Mouse (Mus musculus) hindbrain, embryonic 13.5 days (tissue): ENCODE measurements around the gene Cdc42bpg. TPM values are rescaled to one million over a fixed set of nuclear protein-coding genes. Genes with fewer than 3 reads are reported as not detected.
"Not testable (repeated sequence)": the region's sequence is repeated elsewhere in the genome, so short reads cannot be mapped to it uniquely, and the experiment has no call there.

ENCODE experiments used
- ATAC-seq: fragments of 200-750 bp; cut with Nextera tagmentation; 2 replicates; pipeline ENCODE4 v1.8.0; 2017; ENCODE audit warnings: moderate TSS enrichment; ENCODE audit not compliant: low FRiP score
- H3K27ac ChIP-seq: fragments of 300-500 bp; sonication (generic); 2 replicates; pipeline ENCODE4 v1.5.1; 2015; ENCODE audit warnings: inconsistent platforms, mild to moderate bottlenecking, moderate library complexity
- H3K27me3 ChIP-seq: fragments of 300-500 bp; sonication (generic); 2 replicates; pipeline ENCODE4 v1.6.1; 2015; ENCODE audit warnings: mild to moderate bottlenecking, inconsistent platforms
- H3K36me3 ChIP-seq: fragments of 300-500 bp; sonication (generic); 2 replicates; pipeline ENCODE4 v1.6.1; 2015; ENCODE audit warnings: mild to moderate bottlenecking, inconsistent platforms
- H3K4me1 ChIP-seq: fragments of 300-500 bp; sonication (generic); replicated peaks from 2 replicates; pipeline ENCODE4 v1.6.1; 2015; ENCODE audit warnings: inconsistent platforms
- H3K4me2 ChIP-seq: fragments of 300-500 bp; sonication (generic); 2 replicates; pipeline ENCODE4 v1.6.1; 2015; ENCODE audit warnings: inconsistent platforms, mild to moderate bottlenecking, moderate library complexity
- H3K4me3 ChIP-seq: fragments of 300-500 bp; sonication (generic); 2 replicates; pipeline ENCODE4 v1.5.1; 2015; ENCODE audit warnings: mild to moderate bottlenecking, inconsistent platforms
- H3K9ac ChIP-seq: fragments of 300-500 bp; sonication (generic); 2 replicates; pipeline ENCODE4 v1.6.1; 2015; ENCODE audit warnings: mild to moderate bottlenecking, inconsistent platforms
- H3K9me3 ChIP-seq: fragments of 300-500 bp; sonication (generic); 2 replicates; pipeline ENCODE4 v1.6.1; 2016; ENCODE audit warnings: inconsistent platforms
- WGBS: fragments of 180-500 bp; shearing (Covaris S2); methylation state at CpG from one replicate; pipeline ENCODE4 v1.1.7; 2015; 5-methylcytosine and 5-hydroxymethylcytosine counted together
- polyA plus RNA-seq: library from polyadenylated mRNA; unstranded; fragments of >200 nt; fragmentation: Nextera tagmentation; extraction: Ambion mirVana; gene quantifications from 2 replicates; pipeline ENCODE4 v1.2.1, GENCODE M21; 2015

Gene Cdc42bpg
- polyA plus RNA-seq, 1 experiment from 2014 or later: 0.42 TPM

DNA sequence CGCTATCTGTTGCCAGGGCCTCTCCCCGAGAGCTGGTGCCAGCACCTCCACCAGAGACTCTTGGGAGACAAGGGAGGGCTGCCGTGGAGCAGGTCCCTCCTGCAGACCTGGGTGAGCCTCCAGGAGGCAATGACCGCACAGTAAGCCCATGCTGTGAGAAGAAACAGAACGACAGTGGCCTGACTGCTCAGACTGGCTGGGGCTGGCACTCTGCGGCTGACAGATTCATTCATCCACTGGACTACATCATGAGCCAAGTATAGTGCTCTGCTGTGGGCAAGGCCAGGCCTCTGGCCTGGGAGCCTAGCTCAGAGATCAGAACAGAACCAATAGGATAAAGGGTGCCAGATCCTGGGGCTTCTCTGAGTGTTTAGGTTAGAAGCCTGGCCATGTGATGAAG lies 2.4 kb upstream of the Cdc42bpg start:
- Histone ChIP-seq H3K27ac (no peak overlapping the region), H3K9me3 (no peaks in the 10 kb centered on the region), H3K4me1 (peaks cover 19% of the 10 kb centered on the region), H3K9ac (no peak overlapping the region), H3K27me3 (0 out of 2 replicates have a peak, but pooled peaks cover 4% of the 10 kb centered on the region), H3K36me3 (peaks cover 20% of the 10 kb centered on the region), H3K4me2 (no peak overlapping the region), H3K4me3 (no peak overlapping the region)
- no peak for ATAC-seq
- WGBS: 80% methylated on average over 6 of the region's 6 CpGs

DNA sequence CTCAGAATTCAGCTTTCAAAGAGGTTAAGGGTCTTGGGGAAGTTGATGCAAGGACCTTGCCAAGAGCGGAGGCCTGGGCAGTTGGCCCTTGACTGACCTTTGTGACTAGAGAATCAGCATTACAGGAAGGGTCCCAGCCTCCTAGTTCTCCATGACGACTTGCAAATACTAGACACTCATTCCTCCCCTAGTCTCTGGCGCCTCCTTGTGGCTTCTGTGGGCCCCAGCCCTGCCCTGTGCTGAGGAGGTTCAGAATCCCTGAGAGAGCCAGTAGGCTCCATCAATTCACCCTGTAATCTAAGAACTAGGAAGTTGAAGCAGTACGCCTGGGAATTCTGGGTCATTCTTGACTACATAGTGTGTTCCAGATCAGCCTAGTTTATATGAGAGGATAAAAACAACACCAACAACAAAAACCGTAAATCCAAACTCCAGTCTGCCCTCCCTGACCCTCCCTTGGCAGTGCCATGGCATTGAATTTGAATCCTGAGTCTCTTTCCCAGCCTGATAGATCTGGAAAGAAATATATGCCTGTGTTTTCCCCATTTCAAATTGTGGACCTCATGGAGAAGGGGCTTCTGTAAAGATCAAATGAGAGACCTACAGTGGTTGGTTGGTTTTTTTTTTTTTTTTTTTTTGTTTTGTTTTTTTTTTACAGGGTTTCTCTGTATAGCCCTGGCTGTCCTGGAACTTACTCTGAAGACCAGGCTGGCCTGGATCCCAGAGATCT lies 1.3 kb upstream of the Cdc42bpg start:
- 28% methylated on average over 5 of the region's 5 CpGs for WGBS
- no peak overlapping the region for H3K4me2 ChIP-seq
- H3K9me3 ChIP-seq: no peaks in the 10 kb centered on the region
- H3K27ac ChIP-seq: no peak overlapping the region
- no peak overlapping the region for H3K4me3 ChIP-seq
- H3K4me1 ChIP-seq: peaks cover 15% of the 10 kb centered on the region
- ATAC-seq: no peak
- H3K36me3 ChIP-seq: peaks cover 9% of the 10 kb centered on the region
- H3K27me3 ChIP-seq: 0 out of 2 replicates have a peak, but pooled peaks cover 4% of the 10 kb centered on the region
- no peak overlapping the region for H3K9ac ChIP-seq

DNA sequence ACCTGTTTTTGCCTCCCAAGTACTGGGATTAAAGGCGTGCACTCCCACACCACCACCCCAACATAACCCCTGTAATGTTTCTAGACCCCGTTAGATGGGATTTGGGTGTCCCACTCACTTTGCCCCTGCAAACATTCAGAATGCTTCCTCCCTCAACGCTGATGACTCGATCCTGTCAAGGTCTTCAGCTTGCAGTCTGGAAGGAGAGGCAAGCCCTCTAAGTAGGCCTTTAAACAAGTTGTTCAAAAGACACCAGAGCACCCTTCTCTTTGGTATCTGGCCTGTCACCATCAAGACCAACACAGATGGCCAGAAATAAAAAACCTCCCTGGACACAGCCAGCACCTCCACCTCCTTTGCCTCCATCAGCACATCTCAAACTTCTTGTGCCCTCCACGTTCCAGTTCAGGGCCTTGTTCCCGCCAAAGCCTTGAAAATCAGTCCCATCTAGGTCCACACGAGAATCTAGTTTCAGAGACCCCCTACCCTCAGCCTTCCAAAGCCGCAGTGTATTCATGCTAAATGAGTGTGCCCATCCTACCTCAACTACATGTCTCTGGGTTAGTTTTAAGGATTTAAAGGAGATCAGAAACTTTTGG lies 640 bp upstream of the Cdc42bpg start:
- peak overlapping the region; percentile 68; the same call in 1 of the 2 replicates for H3K9ac ChIP-seq

DNA sequence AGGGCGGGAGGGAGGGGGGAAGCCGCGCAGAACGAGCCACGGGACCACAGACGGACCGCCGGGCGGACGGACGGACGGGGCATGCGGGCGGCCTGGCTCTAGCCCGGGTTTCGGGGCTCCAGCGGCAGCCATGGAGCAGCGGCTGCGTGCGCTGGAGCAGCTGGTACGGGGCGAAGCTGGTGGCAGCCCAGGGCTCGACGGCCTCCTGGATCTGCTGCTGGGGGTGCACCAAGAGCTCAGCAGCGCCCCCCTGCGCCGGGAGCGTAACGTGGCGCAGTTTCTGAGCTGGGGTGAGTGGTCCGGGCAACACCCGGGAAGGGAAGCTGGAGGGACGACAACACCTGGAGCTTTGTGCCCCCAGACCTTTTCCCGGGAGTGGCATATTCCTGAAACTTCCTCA lies 330 bp downstream of the Cdc42bpg start:
- peaks cover 5% of the 10 kb centered on the region for H3K36me3 ChIP-seq
- H3K9ac ChIP-seq: peak overlapping the region; percentile 68
- peak overlapping the region; percentile 61 for H3K4me2 ChIP-seq
- H3K4me3 ChIP-seq: peak overlapping the region; percentile 52
- H3K9me3 ChIP-seq: no peaks in the 10 kb centered on the region
- peak; percentile 69 for ATAC-seq
- peaks cover 10% of the 10 kb centered on the region; the same call in 1 of the 2 replicates for H3K4me1 ChIP-seq
- no peak overlapping the region for H3K27ac ChIP-seq
- under 1% methylated on average over 30 of the region's 34 CpGs for WGBS
- H3K27me3 ChIP-seq: 0 out of 2 replicates have a peak, but pooled peaks cover 4% of the 10 kb centered on the region

More for the DNA sequence above, 640 bp upstream of the Cdc42bpg start:
- no peak for ATAC-seq
- no peaks in the 10 kb centered on the region for H3K9me3 ChIP-seq
- WGBS: 58% methylated on average over 8 of the region's 8 CpGs
- H3K27me3 ChIP-seq: 0 out of 2 replicates have a peak, but pooled peaks cover 4% of the 10 kb centered on the region
- peak overlapping the region; percentile 61 for H3K4me2 ChIP-seq
- H3K27ac ChIP-seq: no peak overlapping the region
- peak overlapping the region; percentile 52 for H3K4me3 ChIP-seq
- H3K36me3 ChIP-seq: peaks cover 4% of the 10 kb centered on the region
- peaks cover 10% of the 10 kb centered on the region; the same call in 1 of the 2 replicates for H3K4me1 ChIP-seq

GRCm38 (mm10) chr19:6307733-6308531 lies 1.7 kb downstream of the Cdc42bpg start:
- H3K4me3 ChIP-seq: no peak overlapping the region
- H3K9ac ChIP-seq: no peak overlapping the region
- H3K27ac ChIP-seq: no peak overlapping the region
- H3K9me3 ChIP-seq: no peaks in the 10 kb centered on the region
- 0 out of 2 replicates have a peak, but pooled peaks cover 4% of the 10 kb centered on the region for H3K27me3 ChIP-seq
- no peak for ATAC-seq
- 87% methylated on average over 9 of the region's 9 CpGs for WGBS
- H3K4me2 ChIP-seq: no peak overlapping the region
- peaks cover 9% of the 10 kb centered on the region for H3K36me3 ChIP-seq
- peaks cover 10% of the 10 kb centered on the region; the same call in 1 of the 2 replicates for H3K4me1 ChIP-seq

GRCm38 (mm10) chr19:6310181-6310580 lies 3.9 kb downstream of the Cdc42bpg start:
- WGBS: 90% methylated on average over 5 of the region's 5 CpGs
- no peak for ATAC-seq
- Histone ChIP-seq H3K4me3 (no peak overlapping the region), H3K27me3 (0 out of 2 replicates have a peak, but pooled peaks cover 4% of the 10 kb centered on the region), H3K4me2 (no peak overlapping the region), H3K4me1 (peaks cover 10% of the 10 kb centered on the region; the same call in 1 of the 2 replicates), H3K9ac (no peak overlapping the region), H3K9me3 (no peaks in the 10 kb centered on the region), H3K36me3 (peaks cover 30% of the 10 kb centered on the region), H3K27ac (no peak overlapping the region)

DNA sequence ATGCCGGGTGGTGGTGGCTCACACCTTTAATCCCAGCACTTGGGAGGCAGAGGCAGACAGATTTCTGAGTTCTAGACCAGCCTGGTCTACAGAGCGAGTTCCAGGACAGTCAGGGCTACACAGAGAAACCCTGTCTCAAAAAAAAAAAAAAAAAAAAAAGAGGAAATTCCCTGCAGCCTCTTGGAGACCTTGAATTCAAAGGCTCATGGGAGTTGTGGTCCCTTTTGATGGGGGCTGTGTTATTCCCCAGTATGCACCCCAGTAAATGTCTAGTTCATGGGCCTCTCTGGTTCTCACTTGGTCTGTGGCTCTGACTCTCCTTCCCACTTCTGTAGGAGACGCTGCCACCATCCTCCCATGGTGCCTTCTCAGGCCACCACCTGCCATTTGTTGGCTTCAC lies 5.5 kb downstream of the Cdc42bpg start:
- not testable (repeated sequence) for H3K9me3 ChIP-seq, H3K9ac ChIP-seq, H3K27ac ChIP-seq, ATAC-seq, H3K4me3 ChIP-seq, H3K4me2 ChIP-seq, H3K27me3 ChIP-seq, H3K4me1 ChIP-seq
- H3K36me3 ChIP-seq: peaks cover 46% of the 10 kb centered on the region
- 94% methylated on average over 3 of the region's 3 CpGs for WGBS

- ATAC-seq: no peak
- H3K27ac ChIP-seq: no peak overlapping the region
- no peaks in the 10 kb centered on the region for H3K4me1 ChIP-seq
- no peaks in the 10 kb centered on the region for H3K27me3 ChIP-seq
- H3K36me3 ChIP-seq: peaks cover 66% of the 10 kb centered on the region
- no peak overlapping the region for H3K4me2 ChIP-seq
- H3K4me3 ChIP-seq: no peak overlapping the region
- no peak overlapping the region for H3K9ac ChIP-seq
- H3K9me3 ChIP-seq: no peaks in the 10 kb centered on the region
- 89% methylated on average over 8 of the region's 8 CpGs for whole genome bisulfite sequencing
Observed at GRCm38 (mm10) chr19:6313796-6314195, 7.5 kb downstream of the Cdc42bpg start.

DNA sequence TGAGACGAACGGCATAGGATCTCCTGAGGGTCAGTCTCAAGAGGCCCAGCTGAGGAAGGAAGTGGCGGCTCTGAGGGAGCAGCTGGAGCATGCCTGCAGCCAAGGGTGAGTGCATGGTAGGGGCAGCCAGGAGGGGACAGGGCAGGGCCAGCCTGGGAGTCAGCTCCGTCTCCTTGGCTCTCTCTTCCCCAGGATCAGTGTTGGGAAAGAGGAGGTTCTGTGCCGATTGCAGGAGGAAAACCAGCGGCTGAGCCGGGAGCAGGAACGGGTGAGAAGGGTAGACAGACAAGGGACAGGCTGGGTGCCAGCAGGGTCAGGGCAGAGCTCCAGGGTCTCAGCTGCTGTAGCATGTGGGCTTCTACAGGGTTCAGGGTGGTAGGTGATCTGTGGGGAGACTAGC lies 8.3 kb downstream of the Cdc42bpg start:
- Histone ChIP-seq H3K27ac (no peak overlapping the region), H3K4me2 (no peak overlapping the region), H3K4me3 (no peak overlapping the region), H3K27me3 (no peaks in the 10 kb centered on the region), H3K9ac (no peak overlapping the region; the same call in 1 of the 2 replicates), H3K36me3 (peaks cover 68% of the 10 kb centered on the region), H3K9me3 (no peaks in the 10 kb centered on the region), H3K4me1 (no peaks in the 10 kb centered on the region)
- no peak for ATAC-seq
- 89% methylated on average over 8 of the region's 8 CpGs for WGBS

- H3K4me3 ChIP-seq: no peak overlapping the region
Observed at GRCm38 (mm10) chr19:6315573-6315972, 9.3 kb downstream of the Cdc42bpg start.

GRCm38 (mm10) chr19:6318145-6318544 lies 11.9 kb downstream of the Cdc42bpg start:
- no peak for ATAC-seq
- Histone ChIP-seq H3K9me3 (no peaks in the 10 kb centered on the region), H3K9ac (peak overlapping the region; percentile 13; the same call in 1 of the 2 replicates), H3K4me3 (no peak overlapping the region), H3K36me3 (peaks cover 67% of the 10 kb centered on the region), H3K27me3 (no peaks in the 10 kb centered on the region), H3K4me1 (no peaks in the 10 kb centered on the region), H3K4me2 (no peak overlapping the region), H3K27ac (no peak overlapping the region)
- 95% methylated on average over 12 of the region's 12 CpGs for WGBS

More at GRCm38 (mm10) chr19:6315573-6315972, 9.3 kb downstream of the Cdc42bpg start:
- H3K9me3 ChIP-seq: no peaks in the 10 kb centered on the region
- 77% methylated on average over 14 of the region's 14 CpGs for WGBS
- no peak overlapping the region for H3K4me2 ChIP-seq
- no peaks in the 10 kb centered on the region for H3K4me1 ChIP-seq
- H3K27ac ChIP-seq: no peak overlapping the region
- H3K27me3 ChIP-seq: no peaks in the 10 kb centered on the region
- peak overlapping the region; percentile 13; the same call in 1 of the 2 replicates for H3K9ac ChIP-seq
- H3K36me3 ChIP-seq: peaks cover 68% of the 10 kb centered on the region
- ATAC-seq: no peak

DNA sequence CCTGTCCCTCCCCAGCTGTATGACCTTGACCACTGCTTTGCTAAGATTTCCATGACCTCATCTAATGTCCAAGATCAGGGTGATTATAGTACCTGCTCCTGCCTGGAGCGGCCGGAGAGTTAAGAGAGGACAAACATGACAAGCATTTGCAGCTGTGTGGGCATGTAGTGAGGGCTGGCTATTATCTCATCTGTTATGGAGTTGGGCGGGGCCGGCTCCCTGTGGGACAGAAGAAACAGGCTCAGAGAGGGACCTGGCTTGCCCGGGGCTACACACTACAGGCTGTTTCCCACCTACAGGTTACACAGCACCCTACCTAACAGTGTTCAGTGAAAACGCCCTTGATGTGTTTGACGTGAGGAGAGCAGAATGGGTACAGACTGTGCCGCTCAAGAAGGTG lies 15.1 kb downstream of the Cdc42bpg start:
- H3K9ac ChIP-seq: no peak overlapping the region
- H3K9me3 ChIP-seq: no peaks in the 10 kb centered on the region
- no peaks in the 10 kb centered on the region for H3K4me1 ChIP-seq
- 92% methylated on average over 8 of the region's 8 CpGs for WGBS
- H3K27me3 ChIP-seq: no peaks in the 10 kb centered on the region
- H3K27ac ChIP-seq: no peak overlapping the region
- ATAC-seq: no peak
- H3K4me2 ChIP-seq: no peak overlapping the region
- peaks cover 39% of the 10 kb centered on the region for H3K36me3 ChIP-seq
- H3K4me3 ChIP-seq: no peak overlapping the region
